Mouse (Mus musculus): ENCODE measurements around the gene Nhsl2.

Gene Nhsl2

GRCm38 (mm10) chrX:101907301-101907700 lies 58.1 kb downstream of the Nhsl2 start:
- DNase-seq: no peak

- no peak for DNase-seq
Observed at GRCm38 (mm10) chrX:101929131-101929530, 79.9 kb downstream of the Nhsl2 start.

- DNase-seq: no peak
Observed at GRCm38 (mm10) chrX:101930301-101930700, 81.1 kb downstream of the Nhsl2 start.

GRCm38 (mm10) chrX:101931016-101931415 lies 81.8 kb downstream of the Nhsl2 start:
- no peak for DNase-seq

GRCm38 (mm10) chrX:101932244-101932643 lies 83.1 kb downstream of the Nhsl2 start:
- no peak for DNase-seq

GRCm38 (mm10) chrX:101933346-101933745 lies 84.2 kb downstream of the Nhsl2 start:
- DNase-seq: no peak

- DNase-seq: no peak
Observed at GRCm38 (mm10) chrX:101935291-101935840, 86.2 kb downstream of the Nhsl2 start.

GRCm38 (mm10) chrX:101939486-101939885 lies 90.3 kb downstream of the Nhsl2 start:
- DNase-seq: no peak

- peak; percentile 64 for DNase-seq
Observed at GRCm38 (mm10) chrX:101942461-101942896, 93.3 kb downstream of the Nhsl2 start.

GRCm38 (mm10) chrX:101943743-101944142 lies 94.6 kb downstream of the Nhsl2 start:
- DNase-seq: no peak

GRCm38 (mm10) chrX:101944761-101945330 lies 95.7 kb downstream of the Nhsl2 start:
- DNase-seq: no peak

- DNase-seq: no peak
Observed at GRCm38 (mm10) chrX:101952436-101952835, 103.3 kb downstream of the Nhsl2 start.

- no peak for DNase-seq
Observed at GRCm38 (mm10) chrX:101953256-101953655, 104.1 kb downstream of the Nhsl2 start.

GRCm38 (mm10) chrX:101953787-101954491 lies 104.8 kb downstream of the Nhsl2 start:
- DNase-seq: peak; percentile 83

- no peak for DNase-seq
Observed at GRCm38 (mm10) chrX:101954492-101954851, 105.3 kb downstream of the Nhsl2 start.

GRCm38 (mm10) chrX:101961848-101962247 lies 112.7 kb downstream of the Nhsl2 start:
- DNase-seq: no peak

- DNase-seq: no peak
Observed at GRCm38 (mm10) chrX:101963711-101964110, 114.5 kb downstream of the Nhsl2 start.

- DNase-seq: no peak
Observed at GRCm38 (mm10) chrX:101973028-101973427, 123.8 kb downstream of the Nhsl2 start.

GRCm38 (mm10) chrX:101976931-101977330 lies 127.7 kb downstream of the Nhsl2 start:
- no peak for DNase-seq

GRCm38 (mm10) chrX:101978861-101979260 lies 129.7 kb downstream of the Nhsl2 start:
- no peak for DNase-seq

- DNase-seq: no peak
Observed at GRCm38 (mm10) chrX:101979267-101979666, 130.1 kb downstream of the Nhsl2 start.

- no peak for DNase-seq
Observed at GRCm38 (mm10) chrX:101980586-101980985, 131.4 kb downstream of the Nhsl2 start.

- no peak for DNase-seq
Observed at GRCm38 (mm10) chrX:101981450-101981849, 132.3 kb downstream of the Nhsl2 start.

- no peak for DNase-seq
Observed at GRCm38 (mm10) chrX:101983638-101984037, 134.5 kb downstream of the Nhsl2 start.

All from right cerebral cortex, postnatal 14 days (tissue).